Mouse (Mus musculus) lung, embryonic 15.5 days (tissue): Measurements from ENCODE around the gene Aup1. TPM values are rescaled to one million over a fixed set of nuclear protein-coding genes. Genes with fewer than 3 reads are reported as not detected.

Experiments used
- ATAC-seq: fragments of 200-750 bp; cut with Nextera tagmentation; 2 replicates; pipeline ENCODE4 v1.8.0; 2017; ENCODE audit warnings: moderate number of reproducible peaks, borderline replicate concordance; ENCODE audit not compliant: low FRiP score, low TSS enrichment; ENCODE audit errors: extremely low read depth
- H3K27ac ChIP-seq: fragments of 300-500 bp; sonication (generic); 2 replicates; pipeline ENCODE4 v1.5.1; 2015; ENCODE audit warnings: moderate library complexity, mild to moderate bottlenecking, inconsistent platforms
- H3K27me3 ChIP-seq: fragments of 300-500 bp; sonication (generic); 2 replicates; pipeline ENCODE4 v1.6.1; 2015; ENCODE audit warnings: inconsistent platforms
- H3K36me3 ChIP-seq: fragments of 300-500 bp; sonication (generic); 2 replicates; pipeline ENCODE4 v1.6.1; 2015; ENCODE audit warnings: inconsistent platforms
- H3K4me1 ChIP-seq: fragments of 300-500 bp; sonication (generic); 2 replicates; pipeline ENCODE4 v1.6.1; 2015; ENCODE audit warnings: inconsistent platforms
- H3K4me2 ChIP-seq: fragments of 300-500 bp; sonication (generic); 2 replicates; pipeline ENCODE4 v1.6.1; 2015; ENCODE audit warnings: inconsistent platforms, mild to moderate bottlenecking, moderate library complexity
- H3K4me3 ChIP-seq: fragments of 300-500 bp; sonication (generic); 2 replicates; pipeline ENCODE4 v1.5.1; 2015; ENCODE audit warnings: mild to moderate bottlenecking, inconsistent platforms
- H3K9ac ChIP-seq: fragments of 300-500 bp; sonication (generic); 2 replicates; pipeline ENCODE4 v1.6.1; 2015; ENCODE audit warnings: inconsistent platforms
- H3K9me3 ChIP-seq: fragments of 300-500 bp; sonication (generic); 2 replicates; pipeline ENCODE4 v1.6.1; 2016; ENCODE audit warnings: inconsistent platforms
- WGBS: fragments of 180-500 bp; shearing (Covaris S2); methylation state at CpG from one replicate; pipeline ENCODE4 v1.1.7; 2015; 5-methylcytosine and 5-hydroxymethylcytosine counted together
- polyA plus RNA-seq: library from polyadenylated mRNA; unstranded; fragments of >200 nt; fragmentation: Nextera tagmentation; extraction: Ambion mirVana; gene quantifications from 2 replicates; pipeline ENCODE4 v1.2.1, GENCODE M21; 2015

The Aup1 gene
- polyA plus RNA-seq, 1 experiment from 2014 or later = 188 TPM

- no peak overlapping the region for H3K4me2 ChIP-seq
- H3K4me1 ChIP-seq = no peaks in the 10 kb centered on the region
- H3K9ac ChIP-seq = no peak overlapping the region
- H3K27ac ChIP-seq = no peak overlapping the region
- no peak for ATAC-seq
- H3K4me3 ChIP-seq = no peak overlapping the region
- 21% methylated on average over 3 of the region's 3 CpGs for WGBS
- no peaks in the 10 kb centered on the region for H3K27me3 ChIP-seq
- no peaks in the 10 kb centered on the region for H3K9me3 ChIP-seq
- H3K36me3 ChIP-seq = no peaks in the 10 kb centered on the region
Measured at GRCm38 (mm10) chr6:83017190-83017589, 37.1 kb upstream of the Aup1 start.

GRCm38 (mm10) chr6:83019044-83019443 lies 35.3 kb upstream of the Aup1 start:
- no peak overlapping the region for H3K9ac ChIP-seq
- H3K4me2 ChIP-seq = no peak overlapping the region
- no peaks in the 10 kb centered on the region for H3K27me3 ChIP-seq
- H3K27ac ChIP-seq = no peak overlapping the region
- WGBS = 56% methylated on average over 3 of the region's 3 CpGs
- H3K4me1 ChIP-seq = no peaks in the 10 kb centered on the region; the same call in 1 of the 2 replicates
- ATAC-seq = no peak
- H3K9me3 ChIP-seq = no peaks in the 10 kb centered on the region
- H3K36me3 ChIP-seq = no peaks in the 10 kb centered on the region
- no peak overlapping the region for H3K4me3 ChIP-seq

GRCm38 (mm10) chr6:83020121-83020520 lies 34.2 kb upstream of the Aup1 start:
- no peak overlapping the region for H3K27ac ChIP-seq
- no peaks in the 10 kb centered on the region for H3K9me3 ChIP-seq
- 81% methylated on average over 6 of the region's 6 CpGs for WGBS

GRCm38 (mm10) chr6:83020836-83021593 lies 33.3 kb upstream of the Aup1 start:
- Histone ChIP-seq H3K27me3 (no peaks in the 10 kb centered on the region), H3K36me3 (no peaks in the 10 kb centered on the region), H3K9me3 (no peaks in the 10 kb centered on the region), H3K9ac (no peak overlapping the region), H3K4me1 (no peaks in the 10 kb centered on the region; the same call in 1 of the 2 replicates), H3K4me3 (no peak overlapping the region), H3K4me2 (no peak overlapping the region), H3K27ac (no peak overlapping the region)
- WGBS = 77% methylated on average over 4 of the region's 4 CpGs
- ATAC-seq = no peak

More at GRCm38 (mm10) chr6:83020121-83020520, 34.2 kb upstream of the Aup1 start:
- Histone ChIP-seq H3K27me3 (no peaks in the 10 kb centered on the region), H3K9ac (no peak overlapping the region), H3K36me3 (no peaks in the 10 kb centered on the region), H3K4me2 (no peak overlapping the region), H3K4me1 (no peaks in the 10 kb centered on the region; the same call in 1 of the 2 replicates), H3K4me3 (no peak overlapping the region)
- ATAC-seq = no peak

- Histone ChIP-seq H3K9ac (no peak overlapping the region), H3K36me3 (no peaks in the 10 kb centered on the region), H3K27me3 (no peaks in the 10 kb centered on the region), H3K9me3 (no peaks in the 10 kb centered on the region), H3K27ac (no peak overlapping the region), H3K4me1 (peaks cover 7% of the 10 kb centered on the region), H3K4me2 (no peak overlapping the region), H3K4me3 (no peak overlapping the region)
- no peak for ATAC-seq
- WGBS = 83% methylated on average over 9 of the region's 9 CpGs
Measured at GRCm38 (mm10) chr6:83023008-83023407, 31.3 kb upstream of the Aup1 start.

GRCm38 (mm10) chr6:83023786-83024185 lies 30.5 kb upstream of the Aup1 start:
- no peak overlapping the region for H3K4me2 ChIP-seq
- WGBS = 90% methylated on average over 2 of the region's 2 CpGs
- peaks cover 8% of the 10 kb centered on the region for H3K4me1 ChIP-seq
- H3K9ac ChIP-seq = no peak overlapping the region
- H3K36me3 ChIP-seq = no peaks in the 10 kb centered on the region
- no peaks in the 10 kb centered on the region for H3K9me3 ChIP-seq
- H3K27me3 ChIP-seq = no peaks in the 10 kb centered on the region
- ATAC-seq = no peak
- no peak overlapping the region for H3K27ac ChIP-seq
- H3K4me3 ChIP-seq = no peak overlapping the region

- Histone ChIP-seq H3K36me3 (no peaks in the 10 kb centered on the region), H3K9ac (no peak overlapping the region), H3K4me3 (no peak overlapping the region), H3K27me3 (no peaks in the 10 kb centered on the region), H3K9me3 (no peaks in the 10 kb centered on the region), H3K4me2 (no peak overlapping the region), H3K4me1 (peaks cover 8% of the 10 kb centered on the region), H3K27ac (no peak overlapping the region)
- 56% methylated on average over 4 of the region's 4 CpGs for WGBS
- ATAC-seq = no peak
Measured at GRCm38 (mm10) chr6:83024421-83024820, 29.9 kb upstream of the Aup1 start.

GRCm38 (mm10) chr6:83025221-83025620 lies 29.1 kb upstream of the Aup1 start:
- no peak overlapping the region for H3K4me3 ChIP-seq
- H3K9ac ChIP-seq = no peak overlapping the region
- no peak overlapping the region for H3K4me2 ChIP-seq
- no peak overlapping the region for H3K27ac ChIP-seq
- WGBS = 92% methylated on average over 4 of the region's 4 CpGs
- no peak for ATAC-seq
- H3K9me3 ChIP-seq = no peaks in the 10 kb centered on the region
- H3K36me3 ChIP-seq = no peaks in the 10 kb centered on the region
- H3K4me1 ChIP-seq = peaks cover 10% of the 10 kb centered on the region
- H3K27me3 ChIP-seq = no peaks in the 10 kb centered on the region

- Histone ChIP-seq H3K36me3 (no peaks in the 10 kb centered on the region), H3K4me1 (peaks cover 21% of the 10 kb centered on the region), H3K27me3 (peaks cover 3% of the 10 kb centered on the region; the same call in 1 of the 2 replicates), H3K9me3 (no peaks in the 10 kb centered on the region), H3K9ac (no peak overlapping the region), H3K4me2 (no peak overlapping the region; the same call in 1 of the 2 replicates), H3K27ac (0 out of 2 replicates have a peak overlapping the region, but pooled peaks have one; percentile 4), H3K4me3 (no peak overlapping the region)
- 79% methylated on average over 8 of the region's 8 CpGs for WGBS
- no peak for ATAC-seq
Measured at GRCm38 (mm10) chr6:83027293-83027692, 27.0 kb upstream of the Aup1 start.

GRCm38 (mm10) chr6:83027706-83028105 lies 26.6 kb upstream of the Aup1 start:
- Histone ChIP-seq H3K4me3 (no peak overlapping the region), H3K27me3 (peaks cover 3% of the 10 kb centered on the region; the same call in 1 of the 2 replicates), H3K27ac (0 out of 2 replicates have a peak overlapping the region, but pooled peaks have one; percentile 4), H3K4me2 (peak overlapping the region; percentile 6; the same call in 1 of the 2 replicates), H3K9ac (no peak overlapping the region), H3K36me3 (no peaks in the 10 kb centered on the region), H3K9me3 (no peaks in the 10 kb centered on the region), H3K4me1 (peaks cover 24% of the 10 kb centered on the region)
- ATAC-seq = no peak
- WGBS = 29% methylated on average over 7 of the region's 9 CpGs

- no peak for ATAC-seq
- no peaks in the 10 kb centered on the region for H3K9me3 ChIP-seq
- H3K27me3 ChIP-seq = peaks cover 3% of the 10 kb centered on the region; the same call in 1 of the 2 replicates
Measured at GRCm38 (mm10) chr6:83029777-83030176, 24.5 kb upstream of the Aup1 start.

GRCm38 (mm10) chr6:83031111-83031510 lies 23.2 kb upstream of the Aup1 start:
- Histone ChIP-seq H3K4me2 (0 out of 2 replicates have a peak overlapping the region, but pooled peaks have one; percentile 1), H3K9ac (no peak overlapping the region), H3K36me3 (no peaks in the 10 kb centered on the region), H3K9me3 (no peaks in the 10 kb centered on the region), H3K4me3 (no peak overlapping the region), H3K4me1 (peaks cover 41% of the 10 kb centered on the region), H3K27me3 (peaks cover 3% of the 10 kb centered on the region; the same call in 1 of the 2 replicates), H3K27ac (no peak overlapping the region)
- 72% methylated on average over 7 of the region's 7 CpGs for WGBS
- no peak for ATAC-seq

More at GRCm38 (mm10) chr6:83029777-83030176, 24.5 kb upstream of the Aup1 start:
- Histone ChIP-seq H3K4me3 (no peak overlapping the region), H3K36me3 (no peaks in the 10 kb centered on the region), H3K4me2 (no peak overlapping the region), H3K9ac (no peak overlapping the region), H3K4me1 (peaks cover 31% of the 10 kb centered on the region), H3K27ac (no peak overlapping the region)
- 33% methylated on average over 10 of the region's 10 CpGs for WGBS
